Mouse (Mus musculus): ENCODE measurements at regions not wholly inside any gene's neighbourhood (a gene's known extent, or its start where the extent isn't known, plus 50 kb on each side); places are given as distances from the start of the nearest gene placed in this dataset.

- TF ChIP-seq CTCF (IDR thresholded peaks at IDR 0.05; ENCODE audit: extremely low read depth, insufficient read depth, low read length) (no peak), POLR2A (IDR thresholded peaks at IDR 0.05; ENCODE audit: extremely low read depth, insufficient read depth, low read length) (no peak)
Observed at GRCm38 (mm10) chr2:33978550-33978949, 90.8 kb upstream of the Mvb12b start.
